Mouse (Mus musculus): Measurements from ENCODE around the gene Pccb.

The Pccb gene

DNA sequence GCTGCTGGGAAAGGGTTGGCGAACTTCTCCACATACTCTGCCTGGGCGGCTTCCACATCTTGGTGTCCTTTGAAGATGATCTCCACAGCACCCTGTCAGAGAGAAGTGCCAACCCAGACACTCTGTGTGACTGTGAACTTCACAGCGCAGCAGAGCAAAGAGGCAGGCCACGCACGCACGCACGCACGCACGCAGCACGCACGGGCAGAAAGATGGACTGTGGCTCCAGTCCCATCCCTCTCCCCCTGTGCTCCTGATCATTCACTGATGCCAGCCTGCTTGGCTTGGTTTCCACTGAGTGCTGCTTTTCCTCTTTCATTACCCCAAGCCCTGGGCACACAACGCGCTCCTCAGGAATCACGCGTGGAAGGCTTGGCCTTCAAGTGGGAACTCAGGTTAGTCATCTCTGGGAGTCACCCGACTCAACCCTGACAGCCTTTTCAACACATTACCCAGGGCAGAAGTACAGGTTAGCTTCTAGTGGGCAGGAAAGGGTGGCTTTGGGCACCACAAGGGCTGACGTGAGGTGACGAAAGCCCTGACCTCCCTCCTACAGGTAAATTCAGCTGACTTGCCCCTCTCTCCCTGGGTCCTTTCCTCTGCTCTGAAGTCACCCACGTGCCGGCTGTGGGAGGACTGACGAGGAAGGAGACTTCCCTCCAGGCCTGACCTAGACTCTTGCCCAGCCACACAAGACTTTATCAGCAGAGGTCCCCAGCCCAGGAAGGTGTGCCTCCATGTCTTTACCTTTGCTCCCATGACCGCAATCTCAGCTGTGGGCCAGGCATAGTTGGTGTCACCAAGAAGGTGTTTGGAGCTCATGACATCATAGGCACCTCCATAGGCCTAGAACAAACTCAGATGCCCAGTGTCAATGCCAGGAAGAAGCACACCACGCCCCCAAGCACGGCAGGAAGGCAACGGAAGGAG, 50.1 kb downstream of the Pccb start:
- no peak for DNase-seq

DNA sequence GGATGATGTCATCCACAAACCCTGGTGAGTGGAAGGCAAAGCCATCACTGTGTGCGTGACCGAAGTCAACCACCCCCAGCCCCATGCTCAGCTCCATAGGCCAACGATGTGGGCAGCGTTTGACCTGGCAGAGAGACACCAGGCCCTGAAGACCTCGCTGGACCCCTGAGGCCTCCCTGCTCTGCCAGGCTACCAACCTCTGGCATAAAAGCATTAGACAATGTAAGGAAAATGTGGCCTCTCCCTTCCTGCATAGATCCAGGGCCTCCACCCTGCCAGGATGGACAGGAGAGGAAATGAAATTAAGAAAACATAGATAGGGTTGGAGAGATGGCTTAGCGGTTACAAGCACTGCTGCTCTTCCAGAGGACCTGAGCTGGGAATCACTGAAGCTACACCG, 51.9 kb downstream of the Pccb start:
- DNase-seq = no peak

DNA sequence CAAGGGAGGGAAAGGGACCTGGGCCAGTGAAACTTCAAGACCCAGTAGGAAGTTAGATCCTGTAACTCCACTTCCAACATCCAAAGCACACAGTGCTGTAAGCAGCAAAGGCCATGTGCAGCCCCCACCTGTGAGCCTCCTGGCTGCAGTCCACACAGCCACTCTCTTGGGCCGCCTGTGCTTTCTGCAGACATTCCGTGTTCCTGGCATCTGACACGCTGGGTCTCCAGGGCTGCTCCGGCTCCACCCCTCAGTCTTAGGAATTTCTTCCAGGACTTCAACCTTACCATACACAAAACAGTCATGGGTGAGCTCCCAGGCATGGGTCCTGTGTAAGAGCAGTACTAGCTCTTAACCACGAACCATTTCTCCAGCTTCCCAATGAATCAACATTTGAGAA, 55.4 kb downstream of the Pccb start:
- no peak for DNase-seq

GRCm38 (mm10) chr9:100978666-100979065, 56.0 kb downstream of the Pccb start:
- DNase-seq = no peak

GRCm38 (mm10) chr9:100969461-100969860, 65.2 kb downstream of the Pccb start:
- no peak for DNase-seq

- no peak for DNase-seq
These were observed 70.6 kb downstream of the Pccb start for GRCm38 (mm10) chr9:100964106-100964505.

GRCm38 (mm10) chr9:100963428-100963912, 71.2 kb downstream of the Pccb start:
- DNase-seq = peak; percentile 21

DNA sequence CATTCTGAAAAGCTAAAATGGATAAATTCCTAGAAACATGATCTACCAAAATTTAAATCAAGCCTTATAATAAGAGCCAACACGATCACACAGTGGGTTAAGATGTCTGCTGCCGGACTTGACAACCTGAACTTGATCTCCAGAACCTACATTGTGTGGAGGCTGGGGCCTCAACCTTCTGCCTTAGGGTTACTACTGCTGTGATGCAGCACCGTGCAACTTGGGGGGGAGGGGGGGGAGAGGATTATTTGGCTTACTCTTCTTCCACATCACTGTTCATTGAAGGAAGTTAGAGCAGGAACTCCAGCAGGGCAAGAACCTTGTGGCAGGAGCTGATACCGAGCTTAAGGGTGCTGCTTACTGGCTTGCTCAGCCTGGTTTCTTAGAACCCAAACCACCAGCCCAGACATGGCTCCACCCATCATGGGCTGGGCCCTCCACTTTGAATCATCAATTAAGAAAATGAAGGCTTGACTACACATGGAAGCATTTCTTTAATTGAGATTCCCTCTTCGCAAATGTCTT, 71.7 kb downstream of the Pccb start:
- DNase-seq = no peak

- no peak for DNase-seq
These were observed 83.2 kb downstream of the Pccb start for GRCm38 (mm10) chr9:100951481-100951880.

DNA sequence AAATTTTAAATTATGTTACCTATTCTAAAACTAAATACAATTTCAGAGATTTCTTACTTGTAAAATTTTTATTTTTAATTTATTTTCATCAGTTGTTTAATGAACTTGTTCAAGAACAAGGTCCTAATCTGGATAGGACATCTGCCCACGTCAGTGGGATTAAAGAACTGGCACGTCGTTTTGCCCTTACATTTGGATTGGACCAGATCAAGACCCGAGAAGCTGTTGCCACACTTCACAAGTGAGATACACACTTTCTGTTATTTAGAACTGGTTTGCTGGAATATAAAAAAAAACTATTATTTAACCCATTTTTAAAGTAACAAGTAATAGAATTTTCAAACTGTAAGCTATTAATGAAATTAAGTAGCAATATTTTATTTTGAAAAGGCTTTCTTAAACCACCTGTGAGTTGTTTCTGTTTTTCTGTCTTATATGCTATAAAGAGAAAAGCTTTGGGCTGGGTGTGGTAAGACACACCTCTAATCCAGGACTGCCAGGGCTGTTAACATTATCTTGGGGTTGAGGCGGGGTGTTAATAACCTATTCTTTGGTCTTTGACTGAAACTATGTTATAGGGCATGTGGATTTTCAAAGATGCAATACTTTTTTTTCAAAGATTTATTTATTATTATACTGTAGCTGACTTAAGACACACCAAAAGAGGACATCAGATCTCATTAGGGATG, 89.9 kb downstream of the Pccb start:
- no peak for DNase-seq

DNA sequence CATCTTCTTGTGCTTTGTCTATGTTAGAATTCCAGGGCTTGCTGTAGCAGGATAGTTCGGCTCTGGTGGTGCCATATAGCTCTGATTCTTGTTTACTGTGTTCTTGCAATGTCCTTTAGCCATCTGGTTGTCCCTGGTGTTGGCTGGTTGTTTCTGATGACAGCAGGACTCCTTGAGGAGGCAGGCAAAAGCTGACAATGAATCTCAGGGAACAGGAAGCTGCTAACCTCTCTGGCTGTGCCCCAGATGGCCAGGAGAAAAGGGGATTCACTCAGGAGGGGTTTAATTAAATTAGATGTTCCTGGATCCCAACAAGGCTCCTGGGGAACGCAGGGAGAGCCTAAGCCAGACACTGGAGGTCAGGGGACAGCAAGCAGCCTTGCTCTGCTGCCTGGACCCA, 92.7 kb downstream of the Pccb start:
- DNase-seq = peak; percentile 8

Measured in retina, postnatal 1 day (tissue).